Mouse (Mus musculus) subcutaneous adipose tissue, adult 2 months (tissue): ENCODE data around the gene Nkiras2. TPM values are rescaled to one million over a fixed set of nuclear protein-coding genes. Genes with fewer than 3 reads are reported as not detected.

ENCODE experiments used
- polyA plus RNA-seq: library from polyadenylated mRNA; depleted of rRNA; stranded (reverse); fragments of >200 nt; gene quantifications from 2 replicates; pipeline ENCODE4 v1.2.3, GENCODE M21; 2012; ENCODE audit warnings: low replicate concordance; rRNA removed

Gene Nkiras2
- 78.7 and 99.3 TPM in 2 replicates for polyA plus RNA-seq

DNA sequence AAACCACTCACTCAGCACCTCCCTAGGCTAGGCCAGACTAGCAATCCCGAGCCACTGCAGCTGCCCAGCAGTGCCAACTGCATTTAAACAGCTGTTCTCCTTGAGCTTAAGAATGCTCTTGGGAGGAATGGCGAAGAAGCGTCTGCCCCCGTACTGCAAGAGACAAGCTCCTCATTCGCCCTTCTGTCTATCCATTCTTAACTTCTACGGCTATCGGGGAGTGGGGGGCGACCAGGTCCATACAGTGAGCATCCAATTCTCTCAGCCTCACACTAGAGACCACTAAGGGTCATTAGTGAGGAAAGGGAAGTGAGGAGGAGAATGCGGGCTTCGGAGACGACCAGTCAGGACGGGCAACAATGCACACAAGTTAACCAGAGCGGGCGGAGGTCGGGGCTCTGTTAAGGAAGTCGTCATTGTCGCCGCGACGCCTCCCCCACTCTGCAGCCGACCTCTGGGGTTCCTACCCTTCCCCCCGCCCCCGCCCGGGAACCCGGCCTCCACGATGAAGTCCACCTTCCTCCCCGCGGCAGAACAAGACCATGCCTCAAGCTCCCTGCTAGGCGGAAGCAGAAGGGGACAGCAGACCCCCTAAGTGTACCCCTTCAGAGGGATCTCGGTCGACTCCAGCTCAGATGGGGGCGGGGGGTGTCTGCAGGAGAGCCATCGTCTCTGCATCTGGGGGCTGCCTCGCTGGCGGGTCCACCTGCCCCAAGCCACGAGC, at the start of gene Nkiras2:
Gene Nkiras2 (plus strand): TSS at position 484 of the 724 bp plus-strand sequence.

GRCm38 (mm10) chr11:100574708-100575483, 44.1 kb upstream of the Nkiras2 start, which contains the start of gene Cnp:
Gene Cnp (plus strand): TSS chr11:100574904.

GRCm38 (mm10) chr11:100619982-100620381, 938 bp downstream of the Nkiras2 start, which contains the start of gene Dnajc7:
Gene Dnajc7 (minus strand): TSS chr11:100620168.

Other genes starting within 250 kb of the Nkiras2 start
- 171 and 312 TPM in 2 replicates for gene Jup, start 221.5 kb upstream of the Nkiras2 start, polyA plus RNA-seq
- gene P3h4, start 204.4 kb upstream of the Nkiras2 start, polyA plus RNA-seq: 14.1 and 62.2 TPM in 2 replicates
- gene Fkbp10, start 203.5 kb upstream of the Nkiras2 start, polyA plus RNA-seq: 32.9 and 157 TPM in 2 replicates
- gene Nt5c3b, start 177.4 kb upstream of the Nkiras2 start, polyA plus RNA-seq: 30.8 and 85.2 TPM in 2 replicates
- 0.29 and 0.95 TPM in 2 replicates for gene Klhl10, start 177.3 kb upstream of the Nkiras2 start, polyA plus RNA-seq
- gene Klhl11, start 146.5 kb upstream of the Nkiras2 start, polyA plus RNA-seq: 3.5 and 9.2 TPM in 2 replicates
- 867 and 1,359 TPM in 2 replicates for gene Acly, start 91.2 kb upstream of the Nkiras2 start, polyA plus RNA-seq
- 1.3 and 1.5 TPM in 2 replicates for gene Ttc25, start 73.6 kb upstream of the Nkiras2 start, polyA plus RNA-seq
- 23.0 and 37.9 TPM in 2 replicates for gene Cnp, start 44.3 kb upstream of the Nkiras2 start, polyA plus RNA-seq
- gene Dnajc7, start 924 bp downstream of the Nkiras2 start, polyA plus RNA-seq: 40.7 and 54.1 TPM in 2 replicates
- 0.52 and 2.2 TPM in 2 replicates for gene Zfp385c, start 73.2 kb downstream of the Nkiras2 start, polyA plus RNA-seq
- gene Dhx58, start 85.0 kb downstream of the Nkiras2 start, polyA plus RNA-seq: 11.7 and 17.3 TPM in 2 replicates
- 37.3 and 71.8 TPM in 2 replicates for gene Kat2a, start 93.2 kb downstream of the Nkiras2 start, polyA plus RNA-seq
- not detected in 2 replicates for gene Hspb9, start 94.6 kb downstream of the Nkiras2 start, polyA plus RNA-seq
- 253 and 307 TPM in 2 replicates for gene Rab5c, start 119.0 kb downstream of the Nkiras2 start, polyA plus RNA-seq
- gene Kcnh4, start 140.7 kb downstream of the Nkiras2 start, polyA plus RNA-seq: 0.39 and 1.0 TPM in 2 replicates
- not detected in 2 replicates for gene Hcrt, start 143.7 kb downstream of the Nkiras2 start, polyA plus RNA-seq
- gene Ghdc, start 151.7 kb downstream of the Nkiras2 start, polyA plus RNA-seq: 18.3 and 26.9 TPM in 2 replicates
- 35.6 and 42.3 TPM in 2 replicates for gene Stat5b, start 231.5 kb downstream of the Nkiras2 start, polyA plus RNA-seq
- 46.0 and 63.9 TPM in 2 replicates for gene Stat5a, start 240.1 kb downstream of the Nkiras2 start, polyA plus RNA-seq